Mouse (Mus musculus): ENCODE results near the gene Nat10. TPM values are rescaled to one million over a fixed set of nuclear protein-coding genes. Genes with fewer than 3 reads are reported as not detected.

Gene Nat10
- polyA plus RNA-seq, 1 experiment from 2014 or later = 23.7 TPM

DNA sequence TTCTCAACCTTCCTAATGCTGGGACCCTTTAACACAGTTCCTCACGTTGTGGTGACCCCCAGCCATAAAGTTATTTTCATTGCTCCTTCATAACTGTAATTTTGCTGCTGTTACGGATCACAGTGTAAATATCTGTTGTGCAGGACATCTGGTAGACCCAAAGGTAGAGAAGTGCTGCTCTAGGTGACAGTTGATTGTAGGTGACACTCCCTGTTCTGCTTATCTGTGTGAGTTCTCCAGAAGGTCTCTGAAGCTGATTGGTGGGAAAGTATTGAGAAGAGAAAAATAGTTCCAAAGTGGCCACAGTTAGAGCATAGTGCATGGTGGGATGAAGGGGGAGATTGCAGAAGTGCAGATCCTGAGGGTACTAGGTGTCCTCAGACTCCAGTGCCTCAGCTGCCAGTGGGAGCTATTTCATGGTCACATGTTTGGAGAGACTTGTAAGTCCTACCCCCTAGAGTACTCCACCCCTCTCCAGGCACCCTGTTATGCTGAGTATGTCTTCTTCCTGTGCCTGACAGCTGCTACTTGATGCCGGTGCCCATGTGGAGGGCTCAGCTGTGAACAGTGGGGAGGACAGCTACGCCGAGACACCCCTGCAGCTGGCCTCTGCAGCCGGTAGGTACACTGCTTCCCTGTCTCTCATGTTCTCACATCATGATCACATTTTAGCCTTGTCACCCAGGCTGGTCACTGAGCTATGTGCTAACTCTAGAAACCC is 53.9 kb downstream of the Nat10 start:
- 0 out of 2 replicates have a peak, but pooled peaks cover 3% of the 10 kb centered on the region for H3K36me3 ChIP-seq

DNA sequence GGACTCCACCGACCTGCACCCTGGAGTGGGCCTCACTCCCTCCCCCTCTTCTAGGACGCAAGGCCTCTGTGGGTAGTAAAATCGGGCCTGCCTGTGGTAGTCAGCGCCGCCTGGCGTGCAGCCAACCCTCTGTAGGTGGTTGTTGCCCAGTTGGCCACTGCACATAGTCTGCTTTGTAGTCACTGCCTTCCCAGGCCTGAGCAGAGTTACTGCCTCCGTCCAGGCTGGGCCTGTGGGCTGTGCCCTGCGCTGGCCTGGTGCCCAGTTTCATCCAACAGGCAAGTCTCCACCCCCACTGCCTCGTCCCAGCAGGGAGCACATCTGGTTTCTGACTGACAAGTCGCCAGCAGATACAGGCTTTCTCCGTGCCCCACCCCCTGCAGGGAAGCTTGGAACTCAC is 54.8 kb downstream of the Nat10 start:
- 32% methylated on average over 11 of the region's 11 CpGs for WGBS
- no peaks in the 10 kb centered on the region for H3K27me3 ChIP-seq
- H3K4me2 ChIP-seq = no peak overlapping the region
- H3K27ac ChIP-seq = no peak overlapping the region
- ATAC-seq (ENCODE audit: borderline replicate concordance, extremely low read depth, low FRiP score, low TSS enrichment) = peak; percentile 43
- no peaks in the 10 kb centered on the region for H3K9me3 ChIP-seq
- 0 out of 2 replicates have a peak, but pooled peaks cover 4% of the 10 kb centered on the region for H3K36me3 ChIP-seq
- H3K4me3 ChIP-seq = no peak overlapping the region
- H3K4me1 ChIP-seq = peaks cover 21% of the 10 kb centered on the region
- no peak overlapping the region for H3K9ac ChIP-seq

More for the DNA sequence above, 53.9 kb downstream of the Nat10 start:
- ATAC-seq (ENCODE audit: borderline replicate concordance, extremely low read depth, low FRiP score, low TSS enrichment) = no peak
- no peak overlapping the region for H3K4me2 ChIP-seq
- peaks cover 21% of the 10 kb centered on the region for H3K4me1 ChIP-seq
- H3K9ac ChIP-seq = no peak overlapping the region
- H3K9me3 ChIP-seq = no peaks in the 10 kb centered on the region
- 62% methylated on average over 6 of the region's 6 CpGs for WGBS
- H3K4me3 ChIP-seq = no peak overlapping the region
- no peaks in the 10 kb centered on the region for H3K27me3 ChIP-seq
- no peak overlapping the region for H3K27ac ChIP-seq

DNA sequence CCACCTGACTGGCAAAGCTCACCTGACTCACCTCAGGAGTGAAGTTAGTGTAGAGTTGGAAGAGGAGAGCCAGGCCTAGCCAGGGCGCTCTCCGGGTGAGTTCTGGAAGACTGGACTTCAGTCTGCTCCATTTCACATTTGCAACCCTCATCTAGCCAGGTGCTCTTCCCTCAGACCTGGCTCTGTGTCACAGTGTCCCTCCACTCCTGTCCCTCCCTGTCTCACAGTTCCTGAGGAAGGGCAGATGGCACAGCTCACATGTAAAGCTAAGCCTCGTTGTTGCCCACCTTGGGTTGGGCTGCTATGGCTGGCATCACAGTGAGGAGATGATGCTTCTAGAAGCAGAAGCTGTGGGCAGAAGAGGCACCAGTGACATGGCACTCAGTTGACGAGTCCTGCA is 55.2 kb downstream of the Nat10 start:
- H3K27me3 ChIP-seq = no peaks in the 10 kb centered on the region
- WGBS = 81% methylated on average over 4 of the region's 4 CpGs
- peaks cover 19% of the 10 kb centered on the region for H3K4me1 ChIP-seq
- no peaks in the 10 kb centered on the region for H3K9me3 ChIP-seq
- no peak overlapping the region for H3K4me2 ChIP-seq
- H3K36me3 ChIP-seq = 0 out of 2 replicates have a peak, but pooled peaks cover 4% of the 10 kb centered on the region
- no peak overlapping the region for H3K4me3 ChIP-seq
- no peak overlapping the region for H3K9ac ChIP-seq
- ATAC-seq (ENCODE audit: borderline replicate concordance, extremely low read depth, low FRiP score, low TSS enrichment) = no peak
- H3K27ac ChIP-seq = no peak overlapping the region

- H3K4me2 ChIP-seq = no peak overlapping the region
- 56% methylated on average over 4 of the region's 4 CpGs for WGBS
- H3K36me3 ChIP-seq = 0 out of 2 replicates have a peak, but pooled peaks cover 4% of the 10 kb centered on the region
- H3K9me3 ChIP-seq = no peaks in the 10 kb centered on the region
- no peak overlapping the region for H3K4me3 ChIP-seq
- H3K9ac ChIP-seq = no peak overlapping the region
- peaks cover 14% of the 10 kb centered on the region for H3K4me1 ChIP-seq
- no peaks in the 10 kb centered on the region for H3K27me3 ChIP-seq
- no peak for ATAC-seq (ENCODE audit: borderline replicate concordance, extremely low read depth, low FRiP score, low TSS enrichment)
- no peak overlapping the region for H3K27ac ChIP-seq
Observed at GRCm38 (mm10) chr2:103703865-103704264, 57.2 kb downstream of the Nat10 start.

DNA sequence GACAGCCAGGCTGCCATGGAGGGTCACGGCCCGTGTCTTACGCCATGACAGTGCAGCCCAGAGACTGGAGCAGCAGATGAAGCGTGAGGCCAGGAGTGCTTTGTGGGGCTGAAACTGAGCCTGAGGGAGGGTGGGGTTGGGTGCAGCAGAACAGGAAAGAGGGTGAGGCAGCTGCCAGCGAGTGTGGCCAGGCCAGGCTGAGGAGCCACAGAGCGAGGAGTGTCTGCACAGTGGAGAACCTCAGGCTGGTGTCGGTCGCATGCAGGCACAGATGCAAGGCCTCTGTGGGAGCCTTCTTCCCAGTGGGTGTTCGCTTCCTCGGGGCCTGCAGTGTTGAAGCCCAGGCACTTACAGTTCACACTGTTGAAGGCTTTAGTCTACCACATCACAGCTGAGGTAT is 57.7 kb downstream of the Nat10 start:
- no peak overlapping the region for H3K9ac ChIP-seq
- H3K27ac ChIP-seq = no peak overlapping the region
- H3K9me3 ChIP-seq = no peaks in the 10 kb centered on the region
- H3K4me1 ChIP-seq = peaks cover 14% of the 10 kb centered on the region
- ATAC-seq (ENCODE audit: borderline replicate concordance, extremely low read depth, low FRiP score, low TSS enrichment) = no peak
- no peak overlapping the region for H3K4me2 ChIP-seq
- no peaks in the 10 kb centered on the region for H3K27me3 ChIP-seq
- WGBS = 77% methylated on average over 10 of the region's 10 CpGs
- no peak overlapping the region for H3K4me3 ChIP-seq
- H3K36me3 ChIP-seq = 0 out of 2 replicates have a peak, but pooled peaks cover 4% of the 10 kb centered on the region

DNA sequence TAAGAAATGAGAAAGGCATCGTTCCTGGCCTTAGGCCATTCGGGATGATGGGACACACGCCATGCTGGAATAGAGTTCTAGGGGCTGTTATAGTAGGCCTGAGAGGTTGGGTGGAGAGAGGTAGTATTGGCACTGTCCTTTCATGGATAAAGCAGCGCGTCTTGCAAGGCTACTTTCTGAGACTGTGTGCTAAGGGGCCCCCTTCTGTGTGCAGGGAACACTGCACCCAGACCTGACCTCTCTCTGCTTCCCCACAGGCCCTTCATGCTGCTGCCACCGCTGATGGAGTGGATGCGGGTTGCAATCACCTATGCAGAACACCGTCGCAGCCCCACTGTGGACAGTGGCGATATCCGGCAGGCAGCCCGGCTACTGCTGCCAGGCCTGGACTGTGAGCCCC is 60.6 kb downstream of the Nat10 start:
- Histone ChIP-seq H3K36me3 (0 out of 2 replicates have a peak, but pooled peaks cover 4% of the 10 kb centered on the region), H3K4me2 (no peak overlapping the region), H3K27ac (no peak overlapping the region), H3K27me3 (no peaks in the 10 kb centered on the region), H3K9ac (no peak overlapping the region), H3K9me3 (no peaks in the 10 kb centered on the region), H3K4me1 (no peaks in the 10 kb centered on the region; the same call in 1 of the 2 replicates), H3K4me3 (no peak overlapping the region)
- ATAC-seq (ENCODE audit: borderline replicate concordance, extremely low read depth, low FRiP score, low TSS enrichment) = no peak
- 79% methylated on average over 12 of the region's 12 CpGs for WGBS

DNA sequence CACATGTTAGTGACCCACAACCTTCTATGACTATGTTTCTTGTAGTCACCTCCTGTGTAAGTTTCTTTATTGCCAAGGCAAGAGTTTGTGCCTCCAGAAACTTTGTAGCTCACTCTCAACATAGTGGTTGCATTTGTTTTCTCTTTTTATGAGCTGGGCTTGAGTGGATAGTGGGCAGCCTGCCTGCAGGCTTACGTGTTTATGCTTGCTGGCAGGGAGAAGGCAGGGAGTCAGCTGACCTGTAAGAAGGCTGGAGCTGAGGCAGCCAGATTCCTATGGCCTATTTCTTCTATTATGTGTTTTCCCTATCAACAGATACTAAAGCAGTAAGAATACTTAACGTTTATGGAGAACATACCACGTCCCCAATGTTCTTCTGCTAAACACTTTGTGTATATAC is 64.9 kb downstream of the Nat10 start:
- Histone ChIP-seq H3K27ac (no peak overlapping the region), H3K4me2 (no peak overlapping the region), H3K9ac (no peak overlapping the region), H3K4me1 (no peaks in the 10 kb centered on the region; the same call in 1 of the 2 replicates), H3K36me3 (no peaks in the 10 kb centered on the region), H3K27me3 (no peaks in the 10 kb centered on the region), H3K9me3 (no peaks in the 10 kb centered on the region), H3K4me3 (no peak overlapping the region)
- 52% methylated on average over 3 of the region's 3 CpGs for WGBS
- peak; percentile 71; the same call in 1 of the 2 replicates for ATAC-seq (ENCODE audit: borderline replicate concordance, extremely low read depth, low FRiP score, low TSS enrichment)

DNA sequence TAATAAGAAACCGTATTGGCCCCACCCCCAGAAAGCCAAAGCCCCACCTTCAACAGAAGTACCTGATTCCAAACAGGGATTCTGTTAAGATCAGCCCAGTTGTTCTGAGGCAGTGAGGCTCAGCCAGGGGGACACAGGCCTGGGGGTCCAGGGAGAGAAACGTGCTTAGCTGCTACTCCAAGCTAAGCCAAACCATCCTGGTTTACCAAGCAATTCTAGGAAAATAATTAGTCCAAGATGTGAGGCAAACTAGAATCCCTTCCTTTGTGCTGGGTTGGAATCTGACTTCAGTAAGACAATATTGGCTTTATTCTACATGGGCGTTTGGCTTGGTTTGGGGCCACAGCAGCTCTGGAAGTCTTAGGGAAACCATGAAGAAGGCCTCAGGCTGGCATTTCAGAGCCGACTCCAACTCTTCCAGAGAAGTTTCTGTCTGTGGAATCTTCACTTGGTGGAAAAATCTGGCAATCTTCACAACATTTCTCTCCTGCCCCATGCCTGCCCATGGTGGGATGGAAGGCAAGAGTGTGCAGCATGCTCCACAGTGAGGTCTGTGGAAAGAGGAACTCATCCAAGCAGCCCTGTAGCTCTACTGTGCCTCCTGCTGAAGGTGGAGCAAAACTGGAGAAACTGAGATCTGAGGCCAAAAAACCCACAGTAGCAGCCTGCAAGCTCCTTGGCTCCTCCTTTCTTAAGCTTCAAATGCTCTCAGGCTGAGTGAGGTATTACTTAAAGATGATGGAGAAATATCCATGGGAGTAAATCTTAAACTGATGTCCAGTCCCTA is 66.1 kb downstream of the Nat10 start:
- H3K36me3 ChIP-seq = no peaks in the 10 kb centered on the region
- no peak overlapping the region for H3K27ac ChIP-seq
- H3K9ac ChIP-seq = no peak overlapping the region
- no peak for ATAC-seq (ENCODE audit: borderline replicate concordance, extremely low read depth, low FRiP score, low TSS enrichment)
- H3K9me3 ChIP-seq = no peaks in the 10 kb centered on the region
- H3K4me1 ChIP-seq = peaks cover 4% of the 10 kb centered on the region; the same call in 1 of the 2 replicates
- H3K4me3 ChIP-seq = no peak overlapping the region
- WGBS = 80% methylated on average over 4 of the region's 4 CpGs
- H3K27me3 ChIP-seq = no peaks in the 10 kb centered on the region
- no peak overlapping the region for H3K4me2 ChIP-seq

- no peak overlapping the region for H3K27ac ChIP-seq
- 63% methylated on average over 1 of the region's 1 CpGs for WGBS
- no peaks in the 10 kb centered on the region for H3K9me3 ChIP-seq
- H3K36me3 ChIP-seq = no peaks in the 10 kb centered on the region
- no peak for ATAC-seq (ENCODE audit: borderline replicate concordance, extremely low read depth, low FRiP score, low TSS enrichment)
- no peak overlapping the region for H3K9ac ChIP-seq
- H3K27me3 ChIP-seq = no peaks in the 10 kb centered on the region
- no peak overlapping the region for H3K4me2 ChIP-seq
- H3K4me3 ChIP-seq = no peak overlapping the region
- H3K4me1 ChIP-seq = peaks cover 4% of the 10 kb centered on the region; the same call in 1 of the 2 replicates
Observed at GRCm38 (mm10) chr2:103692810-103693209, 68.3 kb downstream of the Nat10 start.

- Histone ChIP-seq H3K9ac (no peak overlapping the region), H3K36me3 (no peaks in the 10 kb centered on the region), H3K4me2 (no peak overlapping the region), H3K27me3 (no peaks in the 10 kb centered on the region), H3K4me1 (peaks cover 4% of the 10 kb centered on the region; the same call in 1 of the 2 replicates), H3K27ac (no peak overlapping the region), H3K4me3 (no peak overlapping the region), H3K9me3 (no peaks in the 10 kb centered on the region)
- WGBS = 95% methylated on average over 1 of the region's 1 CpGs
- no peak for ATAC-seq (ENCODE audit: borderline replicate concordance, extremely low read depth, low FRiP score, low TSS enrichment)
Observed at GRCm38 (mm10) chr2:103691278-103691677, 69.8 kb downstream of the Nat10 start.

DNA sequence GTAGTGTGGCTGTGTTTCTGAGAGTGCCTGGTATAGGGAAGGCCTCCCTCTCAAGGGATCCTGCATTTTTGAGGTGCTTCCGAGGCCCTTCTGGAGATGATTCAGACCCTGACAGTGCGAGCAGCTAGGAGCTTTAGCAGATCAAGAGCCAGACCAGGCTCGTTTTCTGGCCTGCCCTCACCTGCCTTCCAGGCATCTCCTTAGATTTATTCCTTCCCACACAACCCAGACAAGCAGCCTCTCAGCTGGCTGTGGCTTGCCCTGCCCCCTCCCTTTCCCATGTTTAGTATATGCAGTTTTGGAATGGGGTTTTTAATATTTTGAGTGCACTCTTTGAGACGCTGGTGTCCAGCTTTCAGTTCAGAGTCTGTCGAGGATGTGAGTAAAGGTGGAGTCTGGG is 70.2 kb downstream of the Nat10 start:
- H3K4me3 ChIP-seq = no peak overlapping the region
- H3K4me1 ChIP-seq = peaks cover 4% of the 10 kb centered on the region; the same call in 1 of the 2 replicates
- H3K27ac ChIP-seq = peak overlapping the region; percentile 8; the same call in 1 of the 2 replicates
- WGBS = 62% methylated on average over 5 of the region's 5 CpGs
- H3K4me2 ChIP-seq = no peak overlapping the region
- H3K27me3 ChIP-seq = no peaks in the 10 kb centered on the region
- no peak overlapping the region for H3K9ac ChIP-seq
- H3K36me3 ChIP-seq = no peaks in the 10 kb centered on the region
- no peaks in the 10 kb centered on the region for H3K9me3 ChIP-seq
- no peak for ATAC-seq (ENCODE audit: borderline replicate concordance, extremely low read depth, low FRiP score, low TSS enrichment)

DNA sequence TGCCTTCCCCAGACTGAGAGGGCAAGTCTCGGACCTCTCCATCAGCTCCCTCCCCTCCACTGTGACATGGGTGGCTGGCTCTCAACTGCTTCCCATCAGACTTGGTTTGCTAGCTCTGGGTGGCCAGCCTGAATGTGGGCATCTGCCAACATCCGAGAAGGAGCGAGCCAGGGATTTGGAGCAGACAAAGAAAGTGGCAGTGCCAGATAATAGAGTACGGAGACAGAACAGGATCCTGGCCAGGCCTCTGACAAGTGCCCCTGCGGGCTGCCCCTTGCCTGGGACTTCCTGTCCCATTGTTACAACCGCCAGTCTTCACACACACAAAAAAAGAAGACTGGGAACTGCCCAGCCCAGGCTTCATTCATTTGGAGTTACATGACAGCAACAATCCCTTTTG is 70.6 kb downstream of the Nat10 start:
- no peak overlapping the region for H3K9ac ChIP-seq
- peaks cover 6% of the 10 kb centered on the region for H3K4me1 ChIP-seq
- 52% methylated on average over 6 of the region's 6 CpGs for WGBS
- 0 out of 2 replicates have a peak, but pooled peaks have one; percentile 17 for ATAC-seq (ENCODE audit: borderline replicate concordance, extremely low read depth, low FRiP score, low TSS enrichment)
- H3K27me3 ChIP-seq = no peaks in the 10 kb centered on the region
- peak overlapping the region; percentile 25; the same call in 1 of the 2 replicates for H3K27ac ChIP-seq
- no peak overlapping the region for H3K4me3 ChIP-seq
- no peaks in the 10 kb centered on the region for H3K9me3 ChIP-seq
- no peaks in the 10 kb centered on the region for H3K36me3 ChIP-seq
- H3K4me2 ChIP-seq = no peak overlapping the region

Measured in lung, embryonic 15.5 days (tissue).